Mouse (Mus musculus) midbrain, embryonic 16.5 days (tissue): ENCODE data around the gene Hbb-bh1. TPM values are rescaled to one million over a fixed set of nuclear protein-coding genes. Genes with fewer than 3 reads are reported as not detected.
"Not testable (repeated sequence)": the region's sequence is repeated elsewhere in the genome, so short reads cannot be mapped to it uniquely, and the experiment has no call there.

ENCODE experiments used
- ATAC-seq: fragments of 200-750 bp; cut with Nextera tagmentation; 2 replicates; pipeline ENCODE4 v1.8.0; 2017; ENCODE audit warnings: moderate TSS enrichment
- H3K27ac ChIP-seq: fragments of 300-500 bp; sonication (generic); 2 replicates; pipeline ENCODE4 v1.5.1; 2014; ENCODE audit warnings: mild to moderate bottlenecking, low read length, mixed read lengths
- H3K27me3 ChIP-seq: fragments of 300-500 bp; sonication (generic); 2 replicates; pipeline ENCODE4 v1.6.1; 2014; ENCODE audit warnings: low read depth, low read length, mixed read lengths; ENCODE audit not compliant: control insufficient read depth, insufficient read depth
- H3K36me3 ChIP-seq: fragments of 300-500 bp; sonication (generic); 2 replicates; pipeline ENCODE4 v1.6.1; 2014; ENCODE audit warnings: mild to moderate bottlenecking, low read length, moderate library complexity, mixed read lengths; ENCODE audit not compliant: control insufficient read depth, insufficient read depth
- H3K4me1 ChIP-seq: fragments of 300-500 bp; sonication (generic); 2 replicates; pipeline ENCODE4 v1.6.1; 2014; ENCODE audit warnings: mild to moderate bottlenecking, low read length, mixed read lengths; ENCODE audit not compliant: control insufficient read depth, insufficient read depth
- H3K4me2 ChIP-seq: fragments of 300-500 bp; sonication (generic); 2 replicates; pipeline ENCODE4 v1.6.1; 2014; ENCODE audit warnings: mild to moderate bottlenecking, low read length, mixed read lengths
- H3K4me3 ChIP-seq: fragments of 300-500 bp; sonication (generic); 2 replicates; pipeline ENCODE4 v1.5.1; 2014; ENCODE audit warnings: low read depth, mild to moderate bottlenecking, low read length, moderate library complexity, mixed read lengths
- H3K9ac ChIP-seq: fragments of 300-500 bp; sonication (generic); 2 replicates; pipeline ENCODE4 v1.6.1; 2014; ENCODE audit warnings: low read depth, low read length, mixed read lengths
- H3K9me3 ChIP-seq: fragments of 300-500 bp; sonication (generic); replicated peaks from 2 replicates; pipeline ENCODE4 v1.6.1; 2014; ENCODE audit warnings: mild to moderate bottlenecking, low read length, mixed read lengths; ENCODE audit not compliant: control insufficient read depth, poor library complexity, severe bottlenecking
- WGBS: fragments of 180-500 bp; shearing (Covaris S2); extraction: QIAGEN DNeasy Blood & Tissue Kit; methylation state at CpG from one replicate; pipeline ENCODE4 v1.1.7; 2014; 5-methylcytosine and 5-hydroxymethylcytosine counted together
- polyA plus RNA-seq: library from polyadenylated mRNA; unstranded; fragments of >200 nt; fragmentation: Nextera tagmentation; extraction: Ambion mirVana; gene quantifications from 2 replicates; pipeline ENCODE4 v1.2.1, GENCODE M21; 2015

Gene Hbb-bh1
- polyA plus RNA-seq, 1 experiment from 2014 or later, result not detected

DNA sequence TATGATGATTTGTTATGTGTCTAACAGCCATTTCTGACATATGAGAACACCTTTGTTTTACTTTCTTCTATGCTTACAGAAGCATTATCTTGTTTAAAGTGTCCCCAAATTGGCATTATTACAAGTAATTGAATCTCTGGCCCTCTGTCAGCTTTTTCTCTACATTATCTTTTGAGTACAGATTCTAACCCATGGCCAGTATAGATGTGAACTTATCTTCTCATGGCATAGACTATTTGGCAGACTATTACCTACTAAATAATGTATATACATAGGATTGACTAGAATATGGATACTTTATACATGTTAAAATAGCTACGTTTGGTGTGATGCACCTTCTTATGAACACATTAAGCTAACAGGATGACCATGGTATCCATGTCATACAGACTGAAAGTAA lies 11.7 kb upstream of the Hbb-bh1 start:
- WGBS, result 70% methylated on average over 1 of the region's 1 CpGs
- H3K36me3 ChIP-seq, result no peaks in the 10 kb centered on the region
- no peak for ATAC-seq

DNA sequence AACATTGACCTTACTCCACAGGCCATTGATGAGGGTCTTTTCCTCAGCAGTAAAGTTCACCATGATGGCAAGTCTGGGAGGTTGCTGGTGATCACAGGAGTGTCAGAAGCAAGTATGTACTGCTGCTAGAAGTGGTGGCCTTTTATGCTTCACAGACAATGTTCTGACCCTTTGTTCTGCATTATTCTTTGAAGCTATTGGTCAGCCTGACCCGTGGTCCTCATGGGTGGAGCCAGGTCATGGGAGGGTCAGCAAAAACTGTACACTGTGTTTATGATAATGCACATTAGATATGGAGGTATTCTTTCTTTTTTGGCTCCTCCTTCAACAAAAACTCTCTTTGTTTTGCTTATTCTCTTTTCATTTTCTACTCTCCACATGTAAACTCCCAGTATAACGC lies 10.1 kb upstream of the Hbb-bh1 start, which contains the start of gene Hbb-y:
Hbb-y (minus strand) TSS at position 127 of the 400 bp plus-strand sequence.
- H3K4me2 ChIP-seq, result no peak within 1 kb of the TSS
- no peaks in the 10 kb centered on the region for H3K9me3 ChIP-seq
- H3K9ac ChIP-seq, result no peak within 1 kb of the TSS
- ATAC-seq, result no peak
- no peaks in the 10 kb centered on the region for H3K36me3 ChIP-seq
- WGBS, result 78% methylated on average over 2 of the region's 2 CpGs
- H3K27me3 ChIP-seq, result no peaks in the 10 kb centered on the region
- no peak within 1 kb of the TSS for H3K27ac ChIP-seq
- no peak within 1 kb of the TSS for H3K4me3 ChIP-seq
- no peaks in the 10 kb centered on the region for H3K4me1 ChIP-seq

More for the DNA sequence above, 11.7 kb upstream of the Hbb-bh1 start:
- H3K27me3 ChIP-seq, result no peaks in the 10 kb centered on the region
- no peaks in the 10 kb centered on the region for H3K9me3 ChIP-seq
- no peak overlapping the region for H3K4me3 ChIP-seq
- H3K4me2 ChIP-seq, result no peak overlapping the region
- no peak overlapping the region for H3K9ac ChIP-seq
- no peak overlapping the region for H3K27ac ChIP-seq
- H3K4me1 ChIP-seq, result no peaks in the 10 kb centered on the region

DNA sequence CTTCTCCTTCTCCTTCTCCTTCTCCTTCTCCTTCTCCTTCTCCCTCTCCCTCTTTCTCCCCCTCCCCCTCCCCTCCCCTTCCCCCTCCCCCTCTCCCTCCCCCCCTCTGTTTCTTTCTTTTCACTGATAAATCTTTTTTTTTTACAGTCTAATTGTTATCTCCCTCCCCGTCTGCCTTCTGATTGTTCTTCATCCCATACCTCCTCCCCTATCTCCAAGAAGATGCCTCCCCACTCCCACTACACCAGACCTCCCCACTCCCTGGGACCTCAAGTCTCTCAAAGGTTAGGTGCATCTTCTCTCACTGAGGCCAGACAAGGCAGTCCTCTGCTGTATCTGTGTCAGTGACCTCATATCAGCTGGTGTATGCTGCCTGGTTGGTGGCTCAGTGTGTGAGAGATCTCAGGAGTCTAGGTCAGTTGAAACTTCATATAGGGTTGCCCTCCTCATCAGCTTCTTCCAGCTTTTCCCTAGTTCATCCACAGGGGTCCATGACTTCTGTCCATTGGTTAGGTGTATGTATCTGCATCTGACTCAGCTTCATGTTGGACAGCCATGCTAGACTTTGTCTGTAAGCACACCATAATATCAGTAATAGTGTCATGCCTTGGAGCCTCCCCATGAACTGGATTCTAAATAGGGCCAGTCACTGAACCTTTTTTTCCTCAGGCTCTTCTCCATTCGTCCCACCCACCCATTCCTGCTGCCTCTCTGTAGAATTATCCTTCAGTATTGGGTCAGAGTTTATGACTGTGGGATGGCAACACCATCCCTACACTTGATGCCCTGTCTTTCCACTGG lies 1.8 kb upstream of the Hbb-bh1 start:
- no peak overlapping the region for H3K27ac ChIP-seq
- no peak overlapping the region for H3K9ac ChIP-seq
- ATAC-seq, result no peak
- H3K27me3 ChIP-seq, result no peaks in the 10 kb centered on the region
- H3K4me2 ChIP-seq, result no peak overlapping the region
- H3K4me1 ChIP-seq, result no peaks in the 10 kb centered on the region
- no peaks in the 10 kb centered on the region for H3K36me3 ChIP-seq
- WGBS, result 32% methylated on average over 1 of the region's 2 CpGs
- no peaks in the 10 kb centered on the region for H3K9me3 ChIP-seq
- no peak overlapping the region for H3K4me3 ChIP-seq

DNA sequence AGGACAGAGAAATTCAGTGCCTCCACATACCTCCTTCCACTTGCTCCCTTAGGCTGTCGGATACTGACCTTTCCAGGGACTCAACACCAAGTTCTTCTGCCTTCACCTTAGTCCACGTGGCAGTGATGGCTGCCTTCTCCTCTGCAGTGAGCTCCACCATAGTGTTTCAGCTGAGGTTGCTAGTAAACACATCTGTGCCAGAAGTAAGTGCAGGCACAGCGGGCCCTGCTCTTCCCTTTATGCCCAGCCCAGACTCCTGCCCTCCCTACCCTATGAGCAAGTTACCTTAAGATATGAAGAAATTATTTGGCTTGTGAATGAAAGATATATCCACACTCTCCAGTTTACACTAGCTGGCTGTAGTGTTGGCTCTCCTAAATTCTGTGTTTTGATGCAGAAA lies 2.7 kb downstream of the Hbb-bh1 start, which contains the start of gene Hbb-bh2:
Hbb-bh2 (minus strand) TSS at position 253 of the 400 bp plus-strand sequence.
- H3K4me1 ChIP-seq, result no peaks in the 10 kb centered on the region
- ATAC-seq, result no peak
- H3K9ac ChIP-seq, result no peak within 1 kb of the TSS
- no peak within 1 kb of the TSS for H3K27ac ChIP-seq
- H3K4me2 ChIP-seq, result no peak within 1 kb of the TSS
- no peaks in the 10 kb centered on the region for H3K9me3 ChIP-seq
- no peaks in the 10 kb centered on the region for H3K36me3 ChIP-seq
- 67% methylated on average over 3 of the region's 3 CpGs for WGBS
- H3K27me3 ChIP-seq, result no peaks in the 10 kb centered on the region
- H3K4me3 ChIP-seq, result no peak within 1 kb of the TSS

DNA sequence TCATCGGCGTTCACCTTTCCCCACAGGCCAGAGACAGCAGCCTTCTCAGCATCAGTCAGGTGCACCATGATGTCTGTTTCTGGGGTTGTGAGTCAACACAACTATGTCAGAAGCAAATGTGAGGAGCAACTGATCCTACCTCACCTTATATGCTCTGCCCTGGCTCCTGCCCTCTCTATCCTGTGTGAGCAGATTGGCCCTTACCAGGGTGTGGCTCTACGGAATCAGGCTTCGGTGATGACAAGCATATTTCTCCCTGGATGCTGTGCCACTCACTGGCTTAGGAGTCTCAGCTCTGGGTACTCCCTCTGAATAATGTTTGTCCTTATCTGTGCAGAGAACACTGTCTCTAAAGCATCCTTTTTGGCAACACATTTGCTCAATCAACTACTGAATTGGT lies 15.2 kb downstream of the Hbb-bh1 start, which contains the start of gene Hbb-bs:
Hbb-bs (minus strand) TSS at position 289 of the 400 bp plus-strand sequence.
- no peak for ATAC-seq
- 95% methylated on average over 4 of the region's 4 CpGs for whole genome bisulfite sequencing
- H3K4me2 ChIP-seq, result no peak within 1 kb of the TSS

DNA sequence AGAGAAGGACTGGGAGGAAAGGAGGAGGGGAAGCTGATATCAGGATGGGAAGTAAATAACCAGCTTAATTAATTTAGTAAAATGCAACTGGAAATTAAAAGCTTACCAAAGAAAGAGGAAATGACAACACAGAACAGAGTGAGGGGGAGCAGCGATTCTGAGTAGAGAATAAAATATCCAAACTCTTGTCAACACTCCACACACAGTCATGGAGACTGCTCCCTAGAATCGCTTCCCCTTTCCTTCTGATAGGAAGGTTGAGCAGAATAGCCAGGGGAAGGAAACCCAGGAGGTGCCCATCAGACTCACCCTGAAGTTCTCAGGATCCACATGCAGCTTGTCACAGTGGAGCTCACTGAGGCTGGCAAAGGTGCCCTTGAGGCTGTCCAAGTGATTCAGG lies 15.8 kb downstream of the Hbb-bh1 start:
- ATAC-seq, H3K4me3 ChIP-seq, H3K27ac ChIP-seq, H3K4me1 ChIP-seq, H3K4me2 ChIP-seq, H3K9me3 ChIP-seq, H3K36me3 ChIP-seq, H3K9ac ChIP-seq, H3K27me3 ChIP-seq: not testable (repeated sequence)
- no CpG with 5 or more reads among the region's 2 CpGs for WGBS

More for the DNA sequence above, 15.2 kb downstream of the Hbb-bh1 start, which contains the start of gene Hbb-bs:
- no peak within 1 kb of the TSS for H3K27ac ChIP-seq
- no peaks in the 10 kb centered on the region for H3K9me3 ChIP-seq
- no peaks in the 10 kb centered on the region for H3K27me3 ChIP-seq
- H3K36me3 ChIP-seq, result no peaks in the 10 kb centered on the region
- no peak within 1 kb of the TSS for H3K4me3 ChIP-seq
- H3K4me1 ChIP-seq, result no peaks in the 10 kb centered on the region
- H3K9ac ChIP-seq, result no peak within 1 kb of the TSS

DNA sequence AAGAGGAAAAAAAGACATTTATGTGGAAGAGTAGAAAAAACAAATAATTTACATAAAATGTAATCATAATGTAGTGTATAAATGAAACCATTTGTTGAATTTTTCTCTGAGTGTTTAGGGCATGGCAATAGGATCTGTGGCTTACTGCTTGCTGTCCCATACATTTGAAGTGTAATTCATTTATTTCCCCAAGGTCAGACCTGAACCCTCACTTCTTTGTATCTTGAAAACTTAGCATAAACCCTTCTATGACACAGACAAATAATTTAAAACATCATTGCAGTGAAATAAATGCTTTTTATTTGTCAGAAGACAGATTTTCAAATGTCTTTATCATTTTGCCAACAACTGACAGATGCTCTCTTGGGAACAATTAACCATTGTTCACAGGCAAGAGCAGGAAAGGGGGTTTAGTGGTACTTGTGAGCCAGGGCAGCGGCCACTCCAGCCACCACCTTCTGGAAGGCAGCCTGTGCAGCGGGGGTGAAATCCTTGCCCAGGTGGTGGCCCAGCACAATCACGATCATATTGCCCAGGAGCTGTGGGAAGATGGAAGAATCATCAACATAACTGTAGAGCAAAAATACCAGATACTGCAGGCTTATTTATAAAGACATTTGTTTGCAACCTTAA lies 16.6 kb downstream of the Hbb-bh1 start:
- H3K36me3 ChIP-seq, result no peaks in the 10 kb centered on the region
- H3K4me1 ChIP-seq, result no peaks in the 10 kb centered on the region
- H3K27me3 ChIP-seq, result no peaks in the 10 kb centered on the region
- no peaks in the 10 kb centered on the region for H3K9me3 ChIP-seq
- H3K9ac ChIP-seq, result no peak overlapping the region
- H3K4me2 ChIP-seq, result no peak overlapping the region
- no peak overlapping the region for H3K4me3 ChIP-seq
- ATAC-seq, result no peak
- no peak overlapping the region for H3K27ac ChIP-seq
- WGBS, result 45% methylated on average over 3 of the region's 3 CpGs

DNA sequence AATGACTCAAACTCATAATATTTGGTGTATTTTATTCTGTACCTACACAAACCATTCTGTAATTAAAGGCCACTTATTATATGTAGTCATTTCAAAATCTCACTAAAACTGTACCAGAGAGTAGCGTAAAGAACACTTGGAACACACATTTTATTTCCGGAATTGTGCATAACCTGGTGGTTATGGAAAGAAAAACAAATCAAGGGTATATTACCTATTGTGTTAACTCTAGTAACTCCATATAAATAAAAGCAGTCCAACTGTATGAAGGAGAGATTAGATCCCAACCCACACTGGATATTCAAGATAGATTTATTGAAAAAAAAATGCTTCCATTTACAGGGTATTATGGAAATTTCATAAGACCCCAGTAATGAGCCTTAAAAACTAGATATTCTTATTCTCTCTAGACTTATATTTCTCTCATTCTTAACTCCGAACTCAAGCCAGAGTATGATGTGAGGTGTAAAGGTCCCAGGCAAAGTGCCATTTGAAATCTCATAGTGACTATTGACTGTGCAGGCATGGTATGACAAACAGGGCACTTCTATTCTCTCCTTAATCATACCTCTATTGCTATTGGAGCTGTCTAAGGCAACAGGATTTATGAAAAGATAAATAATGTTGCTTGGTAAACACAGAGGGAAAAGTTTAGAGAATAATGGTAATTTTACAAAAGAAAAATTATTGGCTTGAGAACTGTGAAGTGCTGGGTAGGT lies 17.3 kb downstream of the Hbb-bh1 start:
- H3K9me3 ChIP-seq, result no peaks in the 10 kb centered on the region
- no peaks in the 10 kb centered on the region for H3K4me1 ChIP-seq
- no peak for ATAC-seq
- H3K27me3 ChIP-seq, result no peaks in the 10 kb centered on the region
- H3K36me3 ChIP-seq, result no peaks in the 10 kb centered on the region
- no peak overlapping the region for H3K4me3 ChIP-seq
- no peak overlapping the region for H3K4me2 ChIP-seq
- no peak overlapping the region for H3K9ac ChIP-seq
- no peak overlapping the region for H3K27ac ChIP-seq
- 97% methylated on average over 3 of the region's 3 CpGs for WGBS
